Mouse (Mus musculus): ENCODE measurements at regions not wholly inside any gene's neighbourhood (a gene's known extent, or its start where the extent isn't known, plus 50 kb on each side); places are given as distances from the start of the nearest gene placed in this dataset.
"Not testable (repeated sequence)": the region's sequence is repeated elsewhere in the genome, so short reads cannot be mapped to it uniquely, and the experiment has no call there.

DNA sequence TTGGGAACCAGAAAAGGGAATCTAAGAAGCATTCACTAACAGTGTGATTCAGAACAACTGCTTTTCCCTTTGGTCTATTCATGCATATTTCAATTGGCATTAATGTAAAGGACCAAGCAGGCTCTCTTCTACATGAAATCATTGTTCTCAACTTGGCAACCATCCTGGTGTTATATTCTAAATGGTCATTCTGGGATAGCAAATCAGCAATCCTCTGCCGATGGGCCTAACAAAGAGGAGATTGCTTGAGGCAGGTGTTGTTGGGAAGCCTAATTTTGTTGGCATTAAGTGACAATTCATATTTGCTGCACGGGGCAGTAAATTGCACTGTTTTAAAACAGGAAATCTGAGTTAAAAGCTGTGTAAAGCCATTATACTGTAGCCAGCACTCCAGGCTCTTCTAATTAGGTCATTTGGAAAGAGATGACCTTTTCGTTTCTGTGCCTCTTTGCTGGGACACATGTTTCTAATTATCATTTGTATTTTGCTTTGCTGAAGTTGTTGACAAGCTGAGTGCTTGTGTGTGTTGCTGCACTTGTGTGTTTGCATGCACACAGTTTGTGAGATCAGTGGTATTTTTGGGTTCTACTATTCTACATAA lies 275.4 kb downstream of the Cetn3 start:
- DNase-seq (ENCODE audit: low spot score), result no peak

DNA sequence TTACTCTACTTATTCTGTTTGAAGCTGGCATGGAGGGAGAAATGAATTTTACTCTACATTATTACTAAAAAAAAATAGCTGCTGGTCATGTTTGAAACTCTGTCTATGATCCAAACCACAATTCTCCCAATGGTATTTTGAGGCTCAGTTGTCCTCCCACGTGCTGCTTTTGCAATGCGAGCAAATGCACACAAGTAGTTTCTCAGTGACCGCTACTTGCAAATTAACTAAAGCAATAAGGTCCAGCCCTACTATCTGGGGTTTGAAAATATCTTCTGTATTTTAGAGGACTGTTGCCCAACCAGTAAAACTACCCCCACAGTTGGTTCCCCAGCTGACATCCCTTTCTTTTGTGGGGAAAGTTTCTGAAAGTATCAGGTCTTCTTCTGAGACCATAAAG lies 276.0 kb downstream of the Cetn3 start:
- DNase-seq (ENCODE audit: low spot score), result no peak

- DNase-seq (ENCODE audit: low spot score), result no peak
Measured at GRCm38 (mm10) chr13:82059498-82059897, 276.6 kb downstream of the Cetn3 start.

- DNase-seq (ENCODE audit: low spot score), result not testable (repeated sequence)
Measured at GRCm38 (mm10) chr13:82063880-82064279, 281.0 kb downstream of the Cetn3 start.

- no peak for DNase-seq (ENCODE audit: low spot score)
Measured at GRCm38 (mm10) chr13:82066174-82066573, 283.3 kb downstream of the Cetn3 start.

DNA sequence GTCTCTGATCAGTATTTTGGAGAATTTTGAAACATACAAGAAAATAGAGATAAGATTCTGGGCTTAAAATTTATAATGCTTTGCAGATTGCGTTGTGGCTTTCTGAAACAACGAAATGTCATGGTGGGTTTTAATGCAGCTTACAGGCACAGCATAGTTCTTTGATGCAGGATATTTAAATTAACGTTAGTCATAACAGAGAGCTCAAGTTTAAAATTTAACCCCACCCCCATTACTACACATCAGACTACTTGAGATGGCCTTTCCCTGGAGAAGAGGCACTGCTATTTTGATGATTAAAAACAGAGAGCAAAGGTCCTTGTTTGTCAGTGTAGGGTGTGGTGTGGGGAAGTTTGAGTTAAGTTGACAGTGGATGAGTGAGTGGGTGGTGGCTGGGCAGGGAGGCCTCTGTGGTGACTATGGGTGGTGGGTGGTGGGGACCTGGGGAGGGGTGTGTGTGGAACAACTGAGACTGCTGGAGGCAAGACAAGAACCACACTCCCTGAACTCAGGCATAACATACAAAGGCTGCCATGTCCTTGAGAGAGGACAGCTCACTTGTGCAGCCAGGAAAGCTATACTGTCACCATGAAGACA lies 283.9 kb downstream of the Cetn3 start:
- DNase-seq (ENCODE audit: low spot score), result no peak

DNA sequence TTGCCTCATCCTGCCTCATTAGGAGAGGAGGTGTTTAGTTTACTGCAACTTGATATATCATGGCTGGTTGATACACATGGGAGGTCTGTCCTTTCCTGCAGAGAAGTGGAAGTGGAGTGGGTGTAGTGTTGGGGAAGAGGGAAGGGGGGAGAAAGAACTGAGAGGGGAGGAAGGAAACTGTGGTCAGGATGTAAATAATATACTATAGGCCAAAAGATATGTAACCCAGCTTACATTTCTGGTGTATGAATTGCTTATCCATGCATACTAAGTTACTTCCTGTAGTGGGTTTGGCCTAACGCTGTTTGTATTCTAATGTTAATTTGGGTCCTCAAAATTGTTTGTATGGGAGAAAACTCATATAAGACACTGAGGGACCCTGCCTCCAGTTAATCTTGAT lies 289.6 kb downstream of the Cetn3 start:
- no peak for DNase-seq (ENCODE audit: low spot score)

GRCm38 (mm10) chr13:82073343-82073742 lies 290.5 kb downstream of the Cetn3 start:
- no peak for DNase-seq (ENCODE audit: low spot score)

GRCm38 (mm10) chr13:82081375-82081774 lies 298.5 kb downstream of the Cetn3 start:
- DNase-seq (ENCODE audit: low spot score), result peak; percentile 13

GRCm38 (mm10) chr13:82087635-82088034 lies 304.8 kb downstream of the Cetn3 start:
- DNase-seq (ENCODE audit: low spot score), result no peak

DNA sequence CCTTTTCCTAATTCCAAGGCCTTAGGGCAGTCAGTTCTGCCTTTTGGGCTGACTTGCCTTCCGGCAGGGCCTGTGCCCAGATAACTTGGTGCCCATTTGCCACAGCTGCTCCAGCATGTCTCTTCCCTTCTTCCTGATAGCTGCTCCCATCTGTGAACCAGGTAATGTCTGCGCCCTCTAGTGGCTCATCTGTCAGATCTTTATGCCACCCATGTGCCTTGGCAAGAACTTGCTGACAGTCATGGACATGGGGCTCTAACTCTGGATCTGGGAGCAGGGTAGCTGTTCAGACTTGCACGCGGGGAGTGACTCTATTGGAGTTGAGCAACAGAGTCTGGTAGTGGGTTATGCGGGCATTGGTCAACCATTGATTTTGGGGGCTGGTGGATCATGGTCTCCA lies 309.3 kb downstream of the Cetn3 start:
- peak; percentile 28 for DNase-seq (ENCODE audit: low spot score)

DNA sequence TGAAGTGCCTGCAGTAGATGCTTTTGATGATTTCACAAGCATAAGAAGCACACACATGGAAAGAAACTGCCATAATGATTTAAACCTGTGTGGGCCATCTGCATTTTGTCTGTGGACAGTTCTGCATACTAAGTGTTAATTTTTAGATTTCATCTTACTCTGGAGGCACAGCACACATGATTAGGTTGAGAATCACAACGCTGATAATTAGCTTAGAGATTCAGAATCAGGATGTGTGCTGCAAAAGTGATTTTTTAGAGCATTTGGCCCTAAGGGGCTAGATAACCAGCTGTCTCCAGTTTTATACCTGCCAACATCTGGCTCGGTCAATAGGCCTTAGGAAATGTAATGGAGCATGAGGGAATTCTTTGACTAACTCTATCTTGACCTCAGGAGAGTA lies 323.2 kb downstream of the Cetn3 start:
- no peak for DNase-seq (ENCODE audit: low spot score)

GRCm38 (mm10) chr13:82129777-82130735 lies 347.2 kb downstream of the Cetn3 start:
- peak; percentile 5 for DNase-seq (ENCODE audit: low spot score)
